Mouse (Mus musculus) layer of hippocampus, adult 18-20 months (tissue): ENCODE measurements around the gene Mau2. TPM values are rescaled to one million over a fixed set of nuclear protein-coding genes. Genes with fewer than 3 reads are reported as not detected.
A peak's percentile ranks its signal among the peaks of the same experiment; 100 is the strongest.
"Not testable (repeated sequence)": the region's sequence is repeated elsewhere in the genome, so short reads cannot be mapped to it uniquely, and the experiment has no call there.

Experiments
- DNase-seq, 2 experiments: peaks; one replicate each; pipeline ENCODE4 v3.0.0; 2022; ENCODE audit warnings: low spot score in 2 of 2
- total RNA-seq, 2 experiments: library from RNA; stranded (reverse); gene quantifications; 2 replicates each; pipeline ENCODE4 v1.2.3; 2021

Gene Mau2
- total RNA-seq, 2 experiments from 2014 or later, result 70.4 to 72.5 TPM

- DNase-seq, result no peak
Observed at GRCm38 (mm10) chr8:70026151-70026550, 16.4 kb downstream of the Mau2 start.

GRCm38 (mm10) chr8:70023596-70023995 is 18.9 kb downstream of the Mau2 start:
- DNase-seq, result peak in 1 of 2 experiments; percentile 30

GRCm38 (mm10) chr8:70015017-70015416 is 27.5 kb downstream of the Mau2 start:
- no peak for DNase-seq

GRCm38 (mm10) chr8:70012763-70013162 is 29.8 kb downstream of the Mau2 start:
- no peak for DNase-seq

DNA sequence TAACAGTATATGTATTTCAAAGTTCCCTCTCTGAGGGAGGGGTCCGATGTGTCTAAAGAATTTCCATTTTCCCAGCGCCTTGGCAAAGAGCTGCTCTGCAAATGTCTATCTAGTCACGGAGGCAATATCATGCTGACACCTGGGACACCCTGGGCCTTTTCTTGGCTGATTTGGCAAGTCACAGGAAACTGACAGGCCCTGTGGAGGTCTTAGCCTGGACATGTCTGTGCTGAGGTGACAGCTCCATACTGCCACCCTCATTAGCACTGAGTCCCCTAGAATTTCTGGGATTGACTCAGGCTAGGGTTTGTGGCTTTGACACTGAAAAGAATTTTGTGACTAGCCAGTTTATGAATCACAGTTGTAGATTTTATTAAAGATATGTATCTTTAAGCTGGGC is 30.2 kb downstream of the Mau2 start:
- no peak for DNase-seq

DNA sequence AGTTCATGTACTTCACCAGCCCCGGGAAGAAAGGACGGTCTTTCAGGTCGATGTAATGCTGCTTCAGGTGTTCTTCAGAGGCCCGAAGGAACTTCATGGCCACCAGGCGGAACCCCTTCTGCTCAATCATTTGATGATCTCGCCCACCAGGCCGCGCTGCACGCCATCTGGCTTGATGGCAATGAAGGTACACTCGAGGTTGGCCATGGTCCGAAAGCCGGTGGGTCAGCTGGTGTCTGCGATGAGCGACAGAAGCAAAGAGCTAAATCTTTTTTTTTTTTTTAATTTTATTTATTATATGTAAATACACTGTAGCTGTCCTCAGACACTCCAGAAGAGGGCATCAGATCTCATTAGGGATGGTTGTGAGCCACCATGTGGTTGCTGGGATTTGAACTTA is 31.7 kb downstream of the Mau2 start:
- not testable (repeated sequence) for DNase-seq

DNA sequence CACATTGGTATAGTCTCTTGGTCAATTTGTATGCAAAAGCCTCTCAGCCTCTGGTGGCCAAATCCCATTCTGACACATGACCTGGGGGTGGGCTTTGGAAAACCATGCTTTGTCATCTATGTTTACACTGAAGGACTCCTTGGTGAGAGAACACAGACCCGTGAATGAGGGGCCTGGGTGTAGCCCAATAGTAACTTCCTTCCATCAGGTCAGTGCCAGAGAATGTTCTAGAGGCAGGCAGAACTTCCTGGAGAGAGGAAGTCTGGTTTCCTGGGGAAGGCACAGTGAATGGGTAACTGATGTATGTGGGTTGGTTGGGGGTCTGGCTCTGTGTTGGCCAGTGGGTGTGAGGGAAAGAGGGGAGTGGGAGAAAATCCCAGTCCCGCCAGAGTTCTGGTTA is 37.4 kb downstream of the Mau2 start:
- DNase-seq, result no peak

DNA sequence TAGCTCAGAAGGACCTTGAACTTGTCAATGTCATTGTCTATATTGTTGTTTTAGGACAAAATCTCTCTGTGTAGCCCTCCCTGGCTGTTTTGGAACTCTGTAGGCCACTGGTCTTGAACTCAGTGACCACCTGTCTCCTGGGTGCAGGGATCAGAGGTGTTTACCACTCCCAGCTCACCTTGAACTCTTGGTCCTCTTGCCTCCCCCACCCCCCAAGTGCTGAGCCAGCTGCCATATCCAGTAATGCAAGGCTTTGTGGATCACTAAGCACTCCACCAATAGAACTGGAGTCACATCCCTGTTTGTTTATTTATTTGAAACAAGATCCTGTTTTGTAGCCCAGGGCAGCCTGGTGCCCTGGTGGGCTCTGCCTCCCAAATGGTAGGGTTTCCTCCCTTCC is 38.2 kb downstream of the Mau2 start:
- DNase-seq, result no peak

DNA sequence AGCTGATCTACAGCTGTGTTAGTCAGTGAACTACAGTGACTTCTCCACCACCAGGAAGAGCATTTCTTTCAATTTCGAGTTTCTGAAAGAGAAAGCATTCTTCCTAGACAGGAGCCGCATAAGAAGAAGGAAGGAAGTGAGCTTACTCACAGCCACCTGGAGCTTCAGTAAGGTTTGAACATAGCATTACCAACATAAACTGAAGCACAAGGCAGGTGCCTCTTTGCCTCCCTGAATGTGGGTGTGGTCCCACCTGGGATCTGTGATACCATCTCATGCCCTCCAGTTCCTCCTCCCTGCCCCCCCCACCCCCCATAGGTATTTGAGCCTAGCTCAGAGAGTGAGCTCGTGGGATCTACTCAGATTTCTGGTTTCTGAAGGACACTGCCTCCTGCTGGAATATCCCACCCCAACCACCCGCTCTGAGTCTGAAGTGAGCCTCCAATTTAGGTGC is 39.3 kb downstream of the Mau2 start:
- DNase-seq, result no peak

DNA sequence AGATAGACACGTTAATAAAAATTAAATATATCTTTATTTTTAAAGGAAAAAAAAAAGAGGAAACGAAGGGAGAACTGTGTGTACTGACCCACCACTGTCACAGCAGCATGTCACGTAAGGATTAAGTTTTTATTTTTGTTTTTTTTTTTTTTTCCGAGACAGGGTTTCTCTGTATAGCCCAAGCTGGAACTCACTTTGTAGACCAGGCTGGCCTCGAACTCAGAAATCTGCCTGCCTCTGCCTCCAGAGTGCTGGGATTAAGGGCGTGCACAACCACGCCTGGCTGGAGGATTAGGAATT is 40.7 kb downstream of the Mau2 start:
- not testable (repeated sequence) for DNase-seq

- peak in 1 of 2 experiments; percentile 50 for DNase-seq
Observed at GRCm38 (mm10) chr8:70001176-70001891, 41.2 kb downstream of the Mau2 start.

GRCm38 (mm10) chr8:70000226-70000625 is 42.3 kb downstream of the Mau2 start:
- DNase-seq, result no peak

GRCm38 (mm10) chr8:69999236-69999635 is 43.3 kb downstream of the Mau2 start:
- DNase-seq, result no peak

GRCm38 (mm10) chr8:69998706-69999105 is 43.8 kb downstream of the Mau2 start:
- no peak for DNase-seq

GRCm38 (mm10) chr8:69996589-69997285 is 45.8 kb downstream of the Mau2 start:
- DNase-seq, result no peak

GRCm38 (mm10) chr8:69995776-69996588 is 46.6 kb downstream of the Mau2 start, which contains the start of gene Gatad2a:
Gatad2a (minus strand) TSS chr8:69996384.
- peak; percentile 100 for DNase-seq

- no peak for DNase-seq
Observed at GRCm38 (mm10) chr8:69995422-69995775, 47.1 kb downstream of the Mau2 start.

- not testable (repeated sequence) for DNase-seq
Observed at GRCm38 (mm10) chr8:69988936-69989335, 53.6 kb downstream of the Mau2 start.

- DNase-seq, result no peak
Observed at GRCm38 (mm10) chr8:69987744-69988143, 54.8 kb downstream of the Mau2 start.

DNA sequence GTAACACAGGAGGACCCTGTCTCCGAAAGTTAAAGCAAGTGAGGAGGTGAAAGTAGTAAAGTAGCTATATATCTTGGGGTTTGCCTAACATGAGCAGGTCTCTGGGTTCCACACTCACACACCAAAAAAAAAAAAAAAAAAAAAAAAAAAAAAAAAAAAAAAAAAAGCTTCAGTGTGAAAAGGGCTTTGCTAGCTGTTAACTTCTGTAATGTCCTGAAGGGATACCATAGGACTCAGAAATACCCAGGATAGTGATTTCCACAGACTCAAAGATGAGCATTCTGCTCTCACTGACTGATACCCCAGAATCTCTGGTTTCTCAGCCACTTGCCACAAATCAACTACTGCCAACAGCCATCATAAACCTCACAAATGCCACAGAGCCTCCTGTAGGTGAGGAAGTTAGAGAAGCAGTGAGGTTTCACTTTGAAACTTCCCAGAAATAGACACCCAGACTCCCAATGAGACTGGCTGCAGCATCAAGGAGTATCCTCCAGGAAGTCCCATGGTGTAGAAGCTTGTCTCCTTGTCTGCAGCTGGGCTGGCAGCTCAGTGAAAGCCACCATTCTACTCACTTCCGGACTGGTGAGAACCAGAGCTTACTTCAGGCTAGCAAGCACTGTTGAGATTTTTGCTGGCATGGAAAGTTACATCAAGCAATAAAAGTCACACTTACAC is 57.5 kb downstream of the Mau2 start:
- DNase-seq, result no peak

- no peak for DNase-seq
Observed at GRCm38 (mm10) chr8:69978456-69978855, 64.1 kb downstream of the Mau2 start.
